Mouse (Mus musculus) cortical plate, adult 2 months (tissue): ENCODE measurements at regions not wholly inside any gene's neighbourhood (a gene's known extent, or its start where the extent isn't known, plus 50 kb on each side); places are given as distances from the start of the nearest gene placed in this dataset.

Source experiments
- H3K27ac ChIP-seq: fragments of 200-500 bp; 2 replicates; pipeline ENCODE4 v1.5.1; 2012; ENCODE audit warnings: low read length, control low read depth, inconsistent platforms; ENCODE audit not compliant: insufficient read depth
- H3K4me1 ChIP-seq: fragments of 200-500 bp; 2 replicates; pipeline ENCODE4 v1.6.1; 2011; ENCODE audit warnings: low read length; ENCODE audit not compliant: control insufficient read depth, insufficient read depth
- H3K4me3 ChIP-seq: fragments of 200-500 bp; 2 replicates; pipeline ENCODE4 v1.5.1; 2011; ENCODE audit warnings: mild to moderate bottlenecking, low read length, control low read depth; ENCODE audit not compliant: insufficient read depth
- CTCF ChIP-seq: fragments of 200-500 bp; IDR thresholded peaks from 2 replicates; pipeline ENCODE4 v1.5.1; 2011; ENCODE audit warnings: mild to moderate bottlenecking, control low read depth, low read length; ENCODE audit not compliant: insufficient read depth; ENCODE audit errors: extremely low read depth
- POLR2A ChIP-seq: fragments of 200-500 bp; IDR thresholded peaks from 2 replicates; pipeline ENCODE4 v1.6.1; 2011; ENCODE audit warnings: mild to moderate bottlenecking, low read length, control low read depth; ENCODE audit not compliant: insufficient read depth; ENCODE audit errors: extremely low read depth

DNA sequence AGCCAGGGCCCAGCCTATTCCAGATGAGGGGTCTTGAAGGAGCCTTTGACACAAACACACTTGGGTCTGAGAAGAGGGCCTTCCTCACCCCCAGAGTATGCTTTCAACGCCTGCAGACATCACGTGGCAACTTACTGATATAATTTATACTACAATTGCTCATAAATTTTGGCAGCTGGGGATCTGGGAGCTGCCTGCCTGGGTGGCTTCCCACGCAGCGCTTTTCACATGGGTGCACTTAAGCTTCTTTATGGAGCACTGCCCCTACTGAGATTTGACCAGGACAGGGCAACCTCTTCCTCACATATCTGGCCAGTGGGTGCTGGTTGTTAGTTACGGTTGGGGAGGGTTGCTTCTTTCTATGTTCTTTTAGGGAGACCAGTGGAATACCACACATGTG, 61.6 kb downstream of the Spesp1 start:
- Histone ChIP-seq H3K4me1 (peaks cover 9% of the 10 kb centered on the region), H3K4me3 (no peak overlapping the region), H3K27ac (no peak overlapping the region)
- TF ChIP-seq POLR2A (no peak), CTCF (no peak)

DNA sequence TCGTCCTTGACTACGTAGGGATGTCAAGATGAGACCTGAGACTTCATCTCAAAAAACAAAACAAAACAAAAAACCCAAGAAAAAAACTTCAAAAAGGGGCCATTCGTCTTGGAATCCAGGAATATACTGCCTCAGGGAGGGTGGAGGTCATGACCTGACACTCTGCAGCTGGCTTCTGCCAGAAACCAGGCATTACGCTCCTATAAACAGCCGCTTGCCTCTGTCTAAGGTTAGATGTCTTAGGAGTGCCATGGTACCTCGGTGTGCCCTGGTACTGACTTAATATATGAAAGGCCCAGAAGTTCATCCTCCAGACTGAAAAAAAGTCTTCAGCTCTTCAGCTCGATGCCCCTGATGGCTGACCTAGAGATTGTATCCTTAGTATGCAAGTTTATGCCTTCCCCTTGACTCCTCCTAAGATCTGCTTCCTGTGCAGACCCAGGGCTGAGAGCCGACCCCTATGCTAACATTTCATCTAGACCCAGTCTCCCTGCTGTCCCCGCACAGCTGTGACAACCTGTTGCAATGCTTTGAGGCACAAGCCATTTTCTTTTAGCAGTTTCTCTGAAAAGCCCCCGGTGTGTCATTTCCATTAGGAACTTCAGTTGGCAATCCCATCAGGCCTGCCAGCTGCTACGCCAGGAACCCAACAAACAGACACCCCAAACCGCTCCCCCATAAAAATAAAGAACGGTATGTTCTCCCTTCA, 66.7 kb downstream of the Spesp1 start:
- Histone ChIP-seq H3K4me1 (peaks cover 9% of the 10 kb centered on the region), H3K4me3 (no peak overlapping the region), H3K27ac (no peak overlapping the region)
- TF ChIP-seq POLR2A (no peak), CTCF (no peak)

DNA sequence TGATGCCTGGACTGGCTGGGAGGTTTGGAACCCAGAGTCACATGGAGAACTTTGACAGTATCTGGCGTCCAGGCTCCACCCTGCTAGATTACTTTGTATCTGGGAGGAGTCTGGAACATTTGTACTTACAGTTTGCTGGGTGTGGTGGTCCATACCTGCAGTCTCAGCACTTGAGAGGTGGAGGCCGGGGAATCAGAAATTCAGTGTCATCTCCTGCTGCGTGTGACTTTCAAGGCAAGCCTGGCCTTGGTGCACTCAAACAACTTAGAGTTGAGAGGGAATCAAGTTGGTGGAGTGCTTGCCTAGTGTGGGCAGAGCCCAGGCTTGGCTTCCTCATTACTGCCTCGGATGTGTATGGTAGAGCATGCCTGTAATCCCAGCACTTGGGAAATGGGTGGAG, 67.5 kb downstream of the Spesp1 start:
- H3K4me1 ChIP-seq, result peaks cover 7% of the 10 kb centered on the region
- TF ChIP-seq POLR2A (no peak), CTCF (no peak)

DNA sequence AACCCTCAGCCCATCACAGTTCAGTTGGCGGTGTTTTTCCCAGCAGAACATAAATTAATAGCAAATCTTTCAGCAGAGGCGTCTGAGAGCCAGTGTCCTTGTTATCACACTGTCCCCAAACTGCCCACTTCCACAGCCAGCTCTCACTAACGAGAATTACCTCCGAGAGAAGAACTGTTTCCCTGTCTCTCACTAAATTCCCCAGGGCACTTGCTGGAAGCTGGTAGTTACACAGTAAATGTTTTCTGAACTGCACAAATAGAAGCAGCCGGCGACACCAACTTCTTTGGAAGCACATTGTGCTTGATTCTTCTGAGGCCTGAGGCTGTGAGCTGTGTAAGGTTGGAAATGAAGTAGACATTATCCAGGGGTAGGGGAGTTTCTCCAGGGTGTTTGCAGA, 69.4 kb downstream of the Spesp1 start:
- no peak for TF ChIP-seq POLR2A
- no peak for TF ChIP-seq CTCF

More for the DNA sequence above, 67.5 kb downstream of the Spesp1 start:
- H3K4me3 ChIP-seq, result no peak overlapping the region
- H3K27ac ChIP-seq, result no peak overlapping the region

GRCm38 (mm10) chr9:62210815-62211214, 71.2 kb downstream of the Spesp1 start:
- TF ChIP-seq CTCF, result no peak
- TF ChIP-seq POLR2A, result no peak

More for the DNA sequence above, 69.4 kb downstream of the Spesp1 start:
- Histone ChIP-seq H3K27ac (no peak overlapping the region), H3K4me3 (no peak overlapping the region), H3K4me1 (peaks cover 7% of the 10 kb centered on the region)

GRCm38 (mm10) chr9:62208436-62208835, 73.6 kb downstream of the Spesp1 start:
- no peak for TF ChIP-seq POLR2A
- TF ChIP-seq CTCF, result no peak
- Histone ChIP-seq H3K4me1 (peaks cover 7% of the 10 kb centered on the region), H3K27ac (no peak overlapping the region), H3K4me3 (no peak overlapping the region)

More at GRCm38 (mm10) chr9:62210815-62211214, 71.2 kb downstream of the Spesp1 start:
- Histone ChIP-seq H3K4me1 (peaks cover 7% of the 10 kb centered on the region), H3K4me3 (no peak overlapping the region), H3K27ac (peak overlapping the region; percentile 77; the same call in 1 of the 2 replicates)

GRCm38 (mm10) chr9:62205264-62205663, 76.7 kb downstream of the Spesp1 start:
- H3K27ac ChIP-seq, result no peak overlapping the region
- H3K4me1 ChIP-seq, result no peaks in the 10 kb centered on the region; the same call in 1 of the 2 replicates
- TF ChIP-seq CTCF (no peak), POLR2A (no peak)
- H3K4me3 ChIP-seq, result no peak overlapping the region

DNA sequence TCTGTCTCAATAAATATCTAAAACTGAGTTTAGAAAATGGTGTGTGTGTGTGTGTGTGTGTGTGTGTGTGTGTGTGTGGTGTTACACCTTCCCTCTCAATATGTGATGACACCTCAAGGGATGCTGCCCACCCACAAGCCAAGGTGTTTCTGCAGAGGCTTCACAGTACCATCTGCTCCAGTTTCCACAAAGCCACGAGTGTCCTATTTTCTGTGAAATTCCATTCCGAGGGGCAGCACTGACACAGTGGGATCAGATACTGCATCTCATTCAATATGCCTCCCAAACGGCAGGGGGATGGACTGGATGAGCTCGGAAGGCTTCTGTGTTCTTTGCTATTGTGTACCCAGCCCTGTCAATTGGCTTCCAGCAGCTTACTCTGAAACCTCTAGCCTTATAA, 78.5 kb downstream of the Spesp1 start:
- Histone ChIP-seq H3K27ac (no peak overlapping the region), H3K4me1 (no peaks in the 10 kb centered on the region; the same call in 1 of the 2 replicates), H3K4me3 (no peak overlapping the region)
- no peak for TF ChIP-seq POLR2A
- TF ChIP-seq CTCF, result no peak

DNA sequence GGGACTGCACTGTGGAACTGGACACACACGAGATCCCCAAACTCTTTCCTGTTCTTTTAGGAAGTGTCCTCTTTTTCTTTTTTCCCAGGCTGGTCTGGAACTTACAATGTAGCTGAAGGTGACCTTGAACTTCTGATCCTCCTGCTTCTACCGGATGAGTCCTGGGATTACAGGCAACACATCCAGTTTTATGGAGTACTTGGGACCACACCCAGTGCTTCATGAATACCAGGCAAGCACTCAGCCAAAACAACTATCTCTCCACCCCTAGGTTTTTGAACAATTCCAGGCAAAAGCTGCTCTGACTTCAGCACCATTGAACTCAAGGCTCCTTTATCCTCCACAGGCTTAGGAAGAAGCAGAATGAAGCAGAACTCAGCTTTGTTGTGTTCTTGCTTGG, 79.7 kb downstream of the Spesp1 start:
- H3K4me3 ChIP-seq, result no peak overlapping the region
- H3K27ac ChIP-seq, result no peak overlapping the region
- H3K4me1 ChIP-seq, result no peaks in the 10 kb centered on the region; the same call in 1 of the 2 replicates
- TF ChIP-seq CTCF, result no peak
- TF ChIP-seq POLR2A, result no peak

- Histone ChIP-seq H3K4me3 (no peak overlapping the region), H3K27ac (no peak overlapping the region), H3K4me1 (no peaks in the 10 kb centered on the region)
- no peak for TF ChIP-seq CTCF
- TF ChIP-seq POLR2A, result no peak
Measured at GRCm38 (mm10) chr9:62197486-62197885, 75.0 kb upstream of the Glce start.
